Mouse (Mus musculus): ENCODE results near the gene Rrp7a. TPM values are rescaled to one million over a fixed set of nuclear protein-coding genes. Genes with fewer than 3 reads are reported as not detected.

Gene Rrp7a
- 82.7 and 91.7 TPM in 2 replicates for polyA plus RNA-seq (2012; rRNA removed; ENCODE audit: low replicate concordance)

DNA sequence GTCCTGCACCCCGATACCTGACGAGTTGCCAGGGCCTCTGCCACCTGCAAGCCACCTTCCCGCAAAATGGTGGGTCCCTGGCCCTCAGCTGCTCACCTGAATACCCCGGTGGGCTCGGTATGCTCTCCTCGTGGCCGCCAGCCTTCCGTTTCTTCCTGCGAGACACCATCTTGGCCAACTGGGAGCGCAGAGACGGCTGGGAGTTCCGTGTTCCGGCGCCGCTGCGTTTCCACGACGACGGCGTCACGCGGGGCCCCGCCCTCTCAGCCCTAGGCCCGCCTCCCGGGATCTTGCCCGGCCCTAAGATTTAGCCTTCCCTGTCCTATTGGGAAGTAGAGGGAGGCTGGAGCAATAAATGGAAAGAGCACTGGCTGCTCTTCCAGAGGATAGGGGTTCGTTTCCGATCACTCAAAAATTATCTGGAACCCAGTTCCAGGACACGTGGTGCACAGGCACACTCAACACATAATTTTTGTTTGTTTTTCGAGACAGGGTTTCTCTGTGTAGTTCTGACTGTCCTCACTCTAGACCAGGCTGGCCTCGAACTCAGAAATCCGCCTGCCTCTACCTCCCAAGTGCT is at the start of gene Rrp7a:
TSS of gene Rrp7a (minus strand) at position 236 of the 580 bp plus-strand sequence.

DNA sequence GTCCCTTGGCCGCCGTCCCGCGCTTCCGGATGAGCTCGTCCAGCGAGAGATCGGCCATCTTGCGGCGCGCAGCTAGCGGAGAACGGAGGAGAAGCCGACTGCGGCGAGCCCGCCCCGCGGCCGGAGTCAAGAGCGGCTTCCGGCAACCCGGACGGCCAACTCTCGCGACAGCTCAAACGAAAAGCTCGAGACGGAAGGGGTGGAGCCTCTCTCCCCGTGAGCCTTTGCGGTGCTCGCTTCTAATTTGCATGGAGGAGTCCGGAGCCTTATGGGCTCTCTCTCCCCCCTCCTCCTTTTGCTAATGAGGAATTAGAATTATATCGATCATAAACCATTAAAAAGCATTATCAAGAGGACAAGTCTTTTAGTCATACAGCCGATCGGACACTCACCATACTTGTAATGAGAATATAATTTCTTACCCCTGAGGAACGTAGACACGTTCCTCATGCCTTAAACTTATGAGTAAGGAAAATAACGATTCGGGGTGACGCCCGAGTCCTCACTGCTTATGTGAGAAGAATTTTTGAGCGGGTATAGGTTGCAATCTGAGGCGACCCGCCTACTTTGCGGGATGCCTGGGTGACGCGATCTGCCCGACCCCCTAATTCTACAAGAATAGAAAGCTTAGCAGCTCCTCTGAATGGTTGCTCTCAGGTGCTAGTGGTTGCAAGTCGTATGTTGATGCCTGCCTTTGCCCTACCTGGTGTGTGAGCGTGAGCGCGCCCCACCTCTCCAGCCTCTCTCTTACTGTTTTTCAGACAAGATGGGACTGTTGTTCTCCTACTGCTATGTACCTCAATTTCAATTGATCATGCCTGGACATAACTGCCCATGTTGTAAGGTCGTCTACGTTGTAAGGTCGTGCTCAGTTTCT is 26.8 kb upstream of the Rrp7a start, which contains the start of gene Poldip3:
TSS of gene Poldip3 (minus strand) at position 189 of the 877 bp plus-strand sequence.

DNA sequence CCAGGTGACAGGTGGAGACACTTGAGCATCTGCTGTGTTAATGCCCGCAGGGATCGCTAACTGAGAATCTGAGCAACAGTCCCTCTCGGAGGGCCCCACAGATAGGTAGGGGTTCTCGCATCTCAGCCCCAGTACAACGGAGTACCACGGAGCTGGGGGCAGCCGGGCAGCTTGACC is 33.3 kb downstream of the Rrp7a start, which contains the start of gene Serhl:
TSS of gene Serhl (plus strand) at position 78 of the 177 bp plus-strand sequence.

Other genes with a start within 250 kb of the Rrp7a start
- 10.6 and 15.4 TPM in 2 replicates for gene Tcf20, start 134.9 kb downstream of the Rrp7a start, polyA plus RNA-seq (2012; rRNA removed; ENCODE audit: low replicate concordance)
- 2.1 and 2.8 TPM in 2 replicates for gene Nfam1, start 89.5 kb downstream of the Rrp7a start, polyA plus RNA-seq (2012; rRNA removed; ENCODE audit: low replicate concordance)
- gene Serhl, start 33.3 kb downstream of the Rrp7a start, polyA plus RNA-seq (2012; rRNA removed; ENCODE audit: low replicate concordance), result 86.5 and 90.2 TPM in 2 replicates
- gene Poldip3, start 26.6 kb upstream of the Rrp7a start, polyA plus RNA-seq (2012; rRNA removed; ENCODE audit: low replicate concordance), result 27.0 and 34.7 TPM in 2 replicates
- gene Cyb5r3, start 49.8 kb upstream of the Rrp7a start, polyA plus RNA-seq (2012; rRNA removed; ENCODE audit: low replicate concordance), result 773 and 997 TPM in 2 replicates
- 8.6 and 17.0 TPM in 2 replicates for gene A4galt, start 129.0 kb upstream of the Rrp7a start, polyA plus RNA-seq (2012; rRNA removed; ENCODE audit: low replicate concordance)
- 40.4 and 52.1 TPM in 2 replicates for gene Arfgap3, start 227.4 kb upstream of the Rrp7a start, polyA plus RNA-seq (2012; rRNA removed; ENCODE audit: low replicate concordance)